Mouse (Mus musculus) midbrain, embryonic 16.5 days (tissue): ENCODE data around the gene Brd1. TPM values are rescaled to one million over a fixed set of nuclear protein-coding genes. Genes with fewer than 3 reads are reported as not detected.

ENCODE experiments used
- ATAC-seq: fragments of 200-750 bp; cut with Nextera tagmentation; 2 replicates; pipeline ENCODE4 v1.8.0; 2017; ENCODE audit warnings: moderate TSS enrichment
- H3K27ac ChIP-seq: fragments of 300-500 bp; sonication (generic); 2 replicates; pipeline ENCODE4 v1.5.1; 2014; ENCODE audit warnings: mild to moderate bottlenecking, low read length, mixed read lengths
- H3K27me3 ChIP-seq: fragments of 300-500 bp; sonication (generic); 2 replicates; pipeline ENCODE4 v1.6.1; 2014; ENCODE audit warnings: low read depth, low read length, mixed read lengths; ENCODE audit not compliant: control insufficient read depth, insufficient read depth
- H3K36me3 ChIP-seq: fragments of 300-500 bp; sonication (generic); 2 replicates; pipeline ENCODE4 v1.6.1; 2014; ENCODE audit warnings: mild to moderate bottlenecking, low read length, moderate library complexity, mixed read lengths; ENCODE audit not compliant: control insufficient read depth, insufficient read depth
- H3K4me1 ChIP-seq: fragments of 300-500 bp; sonication (generic); 2 replicates; pipeline ENCODE4 v1.6.1; 2014; ENCODE audit warnings: mild to moderate bottlenecking, low read length, mixed read lengths; ENCODE audit not compliant: control insufficient read depth, insufficient read depth
- H3K4me2 ChIP-seq: fragments of 300-500 bp; sonication (generic); 2 replicates; pipeline ENCODE4 v1.6.1; 2014; ENCODE audit warnings: mild to moderate bottlenecking, low read length, mixed read lengths
- H3K4me3 ChIP-seq: fragments of 300-500 bp; sonication (generic); 2 replicates; pipeline ENCODE4 v1.5.1; 2014; ENCODE audit warnings: low read depth, mild to moderate bottlenecking, low read length, moderate library complexity, mixed read lengths
- H3K9ac ChIP-seq: fragments of 300-500 bp; sonication (generic); 2 replicates; pipeline ENCODE4 v1.6.1; 2014; ENCODE audit warnings: low read depth, low read length, mixed read lengths
- H3K9me3 ChIP-seq: fragments of 300-500 bp; sonication (generic); replicated peaks from 2 replicates; pipeline ENCODE4 v1.6.1; 2014; ENCODE audit warnings: mild to moderate bottlenecking, low read length, mixed read lengths; ENCODE audit not compliant: control insufficient read depth, poor library complexity, severe bottlenecking
- WGBS: fragments of 180-500 bp; shearing (Covaris S2); extraction: QIAGEN DNeasy Blood & Tissue Kit; methylation state at CpG from one replicate; pipeline ENCODE4 v1.1.7; 2014; 5-methylcytosine and 5-hydroxymethylcytosine counted together
- polyA plus RNA-seq: library from polyadenylated mRNA; unstranded; fragments of >200 nt; fragmentation: Nextera tagmentation; extraction: Ambion mirVana; gene quantifications from 2 replicates; pipeline ENCODE4 v1.2.1, GENCODE M21; 2015

The Brd1 gene
- polyA plus RNA-seq, 1 experiment from 2014 or later = 15.5 TPM

GRCm38 (mm10) chr15:88704284-88704683, 29.7 kb downstream of the Brd1 start:
- Histone ChIP-seq H3K4me3 (no peak overlapping the region), H3K27me3 (no peaks in the 10 kb centered on the region), H3K9ac (no peak overlapping the region), H3K4me1 (no peaks in the 10 kb centered on the region), H3K9me3 (no peaks in the 10 kb centered on the region), H3K4me2 (no peak overlapping the region), H3K27ac (no peak overlapping the region), H3K36me3 (peaks cover 32% of the 10 kb centered on the region)
- WGBS = 79% methylated on average over 1 of the region's 1 CpGs
- ATAC-seq = no peak

DNA sequence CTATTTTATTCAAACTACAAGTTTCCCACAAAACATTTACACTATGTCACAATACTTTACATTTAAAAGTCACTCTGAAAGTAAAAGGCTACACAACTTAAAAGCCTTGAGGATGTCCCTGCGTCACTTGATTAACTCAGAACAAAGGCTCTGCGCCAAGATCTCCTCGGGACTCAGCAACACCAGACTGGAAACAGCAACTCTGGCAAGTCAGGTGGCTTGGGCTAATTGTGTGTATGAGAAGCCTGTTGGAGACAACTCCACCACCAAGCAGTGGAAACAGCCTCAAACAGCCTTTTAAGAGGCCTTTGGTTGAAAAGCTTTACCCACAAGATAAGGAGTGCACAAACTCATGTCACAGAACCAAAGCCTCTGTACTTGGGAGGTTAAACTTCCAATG, 31.5 kb downstream of the Brd1 start:
- no peak overlapping the region for H3K27ac ChIP-seq
- no peak overlapping the region for H3K9ac ChIP-seq
- no peaks in the 10 kb centered on the region for H3K9me3 ChIP-seq
- H3K4me3 ChIP-seq = no peak overlapping the region
- no peaks in the 10 kb centered on the region for H3K27me3 ChIP-seq
- 62% methylated on average over 3 of the region's 3 CpGs for WGBS
- ATAC-seq = no peak
- no peak overlapping the region for H3K4me2 ChIP-seq
- peaks cover 32% of the 10 kb centered on the region for H3K36me3 ChIP-seq
- no peaks in the 10 kb centered on the region for H3K4me1 ChIP-seq

- H3K27me3 ChIP-seq = no peaks in the 10 kb centered on the region
- no peak overlapping the region for H3K9ac ChIP-seq
- no peak overlapping the region for H3K4me2 ChIP-seq
- peaks cover 30% of the 10 kb centered on the region for H3K36me3 ChIP-seq
- H3K4me1 ChIP-seq = no peaks in the 10 kb centered on the region
- H3K4me3 ChIP-seq = no peak overlapping the region
- WGBS = 86% methylated on average over 18 of the region's 18 CpGs
- H3K27ac ChIP-seq = no peak overlapping the region
- no peak for ATAC-seq
- H3K9me3 ChIP-seq = no peaks in the 10 kb centered on the region
These were observed 33.3 kb downstream of the Brd1 start for GRCm38 (mm10) chr15:88700759-88701158.

DNA sequence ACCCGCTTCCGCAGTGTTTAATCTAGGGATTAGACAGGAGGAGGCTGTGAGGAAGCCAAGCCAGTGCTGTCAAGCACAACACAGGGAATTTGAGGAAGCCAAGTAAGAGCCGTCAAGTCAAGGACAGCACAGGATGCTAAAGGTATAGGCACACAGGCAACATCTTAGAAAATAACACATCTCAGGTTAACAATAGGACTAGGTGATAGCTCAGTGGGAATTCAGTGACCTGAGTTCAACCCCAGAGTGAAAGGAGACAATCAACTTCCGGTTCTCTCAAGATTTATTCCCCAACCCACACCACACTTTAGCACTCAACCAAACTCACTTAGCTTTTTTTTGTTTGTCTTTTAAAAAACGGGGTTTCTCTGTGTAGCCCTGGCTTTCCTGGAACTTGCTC, 34.5 kb downstream of the Brd1 start:
- Histone ChIP-seq H3K4me1 (no peaks in the 10 kb centered on the region), H3K27ac (no peak overlapping the region), H3K4me2 (no peak overlapping the region), H3K9me3 (no peaks in the 10 kb centered on the region), H3K36me3 (peaks cover 33% of the 10 kb centered on the region), H3K27me3 (no peaks in the 10 kb centered on the region), H3K4me3 (no peak overlapping the region), H3K9ac (no peak overlapping the region)
- WGBS = 84% methylated on average over 5 of the region's 5 CpGs
- ATAC-seq = no peak

DNA sequence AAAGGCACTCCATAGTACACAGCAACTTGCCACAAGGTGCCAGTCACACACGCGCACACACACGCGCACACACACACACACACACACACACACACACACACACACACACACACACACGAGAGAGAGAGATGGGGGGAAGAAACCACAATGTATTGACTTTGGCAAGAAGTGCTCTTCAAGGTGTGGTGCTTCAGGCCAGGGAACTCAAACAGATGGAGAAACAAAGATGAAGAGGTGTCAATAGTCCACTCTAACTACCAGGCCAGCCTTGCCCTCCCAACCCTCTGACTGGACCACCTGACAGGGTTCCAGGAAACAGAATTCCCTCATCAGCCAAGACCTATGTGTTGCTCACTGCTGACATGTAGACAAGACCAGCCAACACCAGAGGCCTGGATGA, 36.4 kb downstream of the Brd1 start:
- Histone ChIP-seq H3K9ac (no peak overlapping the region), H3K27me3 (no peaks in the 10 kb centered on the region), H3K36me3 (peaks cover 30% of the 10 kb centered on the region), H3K27ac (no peak overlapping the region), H3K9me3 (no peaks in the 10 kb centered on the region), H3K4me1 (no peaks in the 10 kb centered on the region), H3K4me3 (no peak overlapping the region), H3K4me2 (no peak overlapping the region)
- no peak for ATAC-seq
- WGBS = 97% methylated on average over 5 of the region's 5 CpGs

GRCm38 (mm10) chr15:88696055-88696454, 38.0 kb downstream of the Brd1 start:
- H3K9me3 ChIP-seq = no peaks in the 10 kb centered on the region
- no peaks in the 10 kb centered on the region for H3K27me3 ChIP-seq
- no peak for ATAC-seq
- no peak overlapping the region for H3K4me3 ChIP-seq
- H3K27ac ChIP-seq = no peak overlapping the region
- H3K36me3 ChIP-seq = peaks cover 33% of the 10 kb centered on the region
- H3K4me1 ChIP-seq = no peaks in the 10 kb centered on the region
- H3K9ac ChIP-seq = no peak overlapping the region
- 93% methylated on average over 7 of the region's 7 CpGs for WGBS
- no peak overlapping the region for H3K4me2 ChIP-seq

- Histone ChIP-seq H3K4me2 (no peak overlapping the region), H3K9me3 (no peaks in the 10 kb centered on the region), H3K27me3 (no peaks in the 10 kb centered on the region), H3K9ac (no peak overlapping the region), H3K4me3 (no peak overlapping the region), H3K4me1 (no peaks in the 10 kb centered on the region), H3K27ac (no peak overlapping the region), H3K36me3 (peaks cover 49% of the 10 kb centered on the region)
- no peak for ATAC-seq
- WGBS = 72% methylated on average over 5 of the region's 5 CpGs
These were observed 40.0 kb downstream of the Brd1 start for GRCm38 (mm10) chr15:88694033-88694432.

GRCm38 (mm10) chr15:88692720-88693119, 41.3 kb downstream of the Brd1 start:
- WGBS = 82% methylated on average over 9 of the region's 9 CpGs
- no peak overlapping the region for H3K9ac ChIP-seq
- no peak overlapping the region for H3K4me3 ChIP-seq
- no peaks in the 10 kb centered on the region for H3K27me3 ChIP-seq
- no peak overlapping the region for H3K4me2 ChIP-seq
- H3K9me3 ChIP-seq = no peaks in the 10 kb centered on the region
- no peaks in the 10 kb centered on the region for H3K4me1 ChIP-seq
- H3K36me3 ChIP-seq = peaks cover 51% of the 10 kb centered on the region
- ATAC-seq = no peak
- no peak overlapping the region for H3K27ac ChIP-seq

DNA sequence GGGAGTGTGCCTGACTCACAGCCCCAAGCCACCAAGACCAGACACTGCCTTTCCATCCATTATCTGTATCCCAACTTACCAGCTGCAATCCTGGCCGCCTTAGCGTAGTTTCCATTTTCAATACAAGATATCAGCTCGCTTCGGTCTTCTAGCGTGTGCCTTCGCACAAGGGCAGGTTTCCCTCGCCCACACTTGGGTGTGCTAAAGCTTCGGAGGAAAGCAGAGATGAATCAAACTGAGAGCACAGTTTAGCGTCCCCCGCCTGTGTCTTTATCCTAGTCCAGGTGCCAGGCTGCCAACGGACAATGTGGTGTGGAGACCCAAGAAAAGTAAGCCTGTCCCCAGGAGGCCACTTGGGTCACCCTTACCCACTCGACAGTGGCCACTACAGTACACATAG, 42.9 kb downstream of the Brd1 start:
- H3K4me2 ChIP-seq = no peak overlapping the region
- no peaks in the 10 kb centered on the region for H3K4me1 ChIP-seq
- H3K4me3 ChIP-seq = no peak overlapping the region
- H3K27ac ChIP-seq = no peak overlapping the region
- ATAC-seq = no peak
- H3K9ac ChIP-seq = no peak overlapping the region
- H3K36me3 ChIP-seq = peaks cover 45% of the 10 kb centered on the region
- 95% methylated on average over 12 of the region's 12 CpGs for WGBS
- no peaks in the 10 kb centered on the region for H3K27me3 ChIP-seq
- no peaks in the 10 kb centered on the region for H3K9me3 ChIP-seq

- 88% methylated on average over 10 of the region's 10 CpGs for WGBS
- Histone ChIP-seq H3K36me3 (peaks cover 31% of the 10 kb centered on the region), H3K27me3 (no peaks in the 10 kb centered on the region), H3K4me1 (no peaks in the 10 kb centered on the region), H3K9me3 (no peaks in the 10 kb centered on the region), H3K4me3 (no peak overlapping the region), H3K4me2 (no peak overlapping the region), H3K27ac (no peak overlapping the region), H3K9ac (no peak overlapping the region)
- no peak for ATAC-seq
These were observed 45.9 kb downstream of the Brd1 start for GRCm38 (mm10) chr15:88688120-88688519.
